Mouse (Mus musculus) gastrocnemius, postnatal 36 days (tissue): ENCODE measurements around the gene Arl5a. TPM values are rescaled to one million over a fixed set of nuclear protein-coding genes. Genes with fewer than 3 reads are reported as not detected.

Experiments used
- DNase-seq, 2 experiments: peaks; one replicate each; pipeline ENCODE4 v3.0.0; 2022
- intact Hi-C: fragments of 180-260 bp; cut with DNase I; formaldehyde crosslinking; loops from one replicate; pipeline ENCODE4 v1.15.1; 2025
- total RNA-seq, 2 experiments: library from RNA; stranded (reverse); gene quantifications; 2 replicates each; pipeline ENCODE4 v1.2.3; 2021

Arl5a gene
- total RNA-seq, 2 experiments from 2014 or later: 27.5 to 29.7 TPM

- DNase-seq: no peak
- intact Hi-C loops: loop anchor here (5.0 kb wide), 1 partner anchor 40 kb away; no protein-coding TSS in a partner anchor
These were observed 52.6 kb downstream of the Arl5a start for GRCm38 (mm10) chr2:52372080-52372479.

- intact Hi-C loops: loop anchor here (5.0 kb wide), 1 partner anchor 39 kb away; no protein-coding TSS in a partner anchor
- DNase-seq: peak; percentile 29 to 46
These were observed 53.6 kb downstream of the Arl5a start for GRCm38 (mm10) chr2:52371066-52371465.

GRCm38 (mm10) chr2:52369622-52370021 is 55.1 kb downstream of the Arl5a start:
- intact Hi-C loops: loop anchor here (5.0 kb wide), 1 partner anchor 37 kb away; no protein-coding TSS in a partner anchor
- DNase-seq: no peak

- no peak for DNase-seq
- intact Hi-C loops: no loop called here
These were observed 57.0 kb downstream of the Arl5a start for GRCm38 (mm10) chr2:52367665-52368064.

GRCm38 (mm10) chr2:52367248-52367647 is 57.5 kb downstream of the Arl5a start:
- DNase-seq: no peak
- intact Hi-C loops: no loop called here

- intact Hi-C loops: no loop called here
These were observed 63.6 kb downstream of the Arl5a start for GRCm38 (mm10) chr2:52361086-52361485.

GRCm38 (mm10) chr2:52359722-52360121 is 65.0 kb downstream of the Arl5a start:
- no peak for DNase-seq
- intact Hi-C loops: no loop called here

More at GRCm38 (mm10) chr2:52361086-52361485, 63.6 kb downstream of the Arl5a start:
- DNase-seq: no peak

- intact Hi-C loops: no loop called here
- no peak for DNase-seq
These were observed 66.5 kb downstream of the Arl5a start for GRCm38 (mm10) chr2:52358156-52358555.

- no peak for DNase-seq
- intact Hi-C loops: no loop called here
These were observed 73.7 kb downstream of the Arl5a start for GRCm38 (mm10) chr2:52351029-52351428.

Other genes with a start within 250 kb of the Arl5a start
- 1,000 to 10,000 TPM; 5,410 to 6,385 TPM for gene Neb, start 46.4 kb downstream of the Arl5a start, total RNA-seq